Mouse (Mus musculus): Measurements from ENCODE around the gene Capn12.

The Capn12 gene

GRCm38 (mm10) chr7:28917503-28918426 lies 36.5 kb downstream of the Capn12 start:
- TF ChIP-seq NANOG (IDR thresholded peaks at IDR 0.05; ENCODE audit: borderline replicate concordance, low read length) (no peak), POU5F1 (IDR thresholded peaks at IDR 0.05; ENCODE audit: borderline replicate concordance, low read length) (no peak), CTCF (conservative IDR thresholded peaks at IDR 0.05; ENCODE audit: low read length) (no peak)
- no peaks in the 10 kb centered on the region for H3K9me3 ChIP-seq (ENCODE audit: low read length)
- H3K36me3 ChIP-seq (ENCODE audit: insufficient read depth, low read length) = peaks cover 100% of the 10 kb centered on the region
- no peaks in the 10 kb centered on the region for H3K27me3 ChIP-seq (ENCODE audit: insufficient read depth, low read length)
- H3K4me3 ChIP-seq (replicated peaks; ENCODE audit: low read length) = no peak overlapping the region
- H3K4me1 ChIP-seq (replicated peaks; ENCODE audit: low read depth, low read length) = peaks cover 87% of the 10 kb centered on the region

- peaks cover 89% of the 10 kb centered on the region for H3K4me1 ChIP-seq (replicated peaks; ENCODE audit: low read depth, low read length)
- H3K36me3 ChIP-seq (ENCODE audit: insufficient read depth, low read length) = peaks cover 100% of the 10 kb centered on the region
- H3K9me3 ChIP-seq (ENCODE audit: low read length) = no peaks in the 10 kb centered on the region
- no peaks in the 10 kb centered on the region for H3K27me3 ChIP-seq (ENCODE audit: insufficient read depth, low read length)
- TF ChIP-seq POU5F1 (IDR thresholded peaks at IDR 0.05; ENCODE audit: borderline replicate concordance, low read length) (no peak), CTCF (conservative IDR thresholded peaks at IDR 0.05; ENCODE audit: low read length) (no peak), NANOG (IDR thresholded peaks at IDR 0.05; ENCODE audit: borderline replicate concordance, low read length) (no peak)
- H3K4me3 ChIP-seq (replicated peaks; ENCODE audit: low read length) = no peak overlapping the region
Observed at GRCm38 (mm10) chr7:28918540-28918939, 37.3 kb downstream of the Capn12 start.

GRCm38 (mm10) chr7:28919815-28920214 lies 38.6 kb downstream of the Capn12 start:
- H3K4me3 ChIP-seq (replicated peaks; ENCODE audit: low read length) = peak overlapping the region; percentile 53
- no peaks in the 10 kb centered on the region for H3K9me3 ChIP-seq (ENCODE audit: low read length)
- peaks cover 100% of the 10 kb centered on the region for H3K36me3 ChIP-seq (ENCODE audit: insufficient read depth, low read length)
- no peaks in the 10 kb centered on the region for H3K27me3 ChIP-seq (ENCODE audit: insufficient read depth, low read length)
- peaks cover 94% of the 10 kb centered on the region for H3K4me1 ChIP-seq (replicated peaks; ENCODE audit: low read depth, low read length)
- TF ChIP-seq CTCF (conservative IDR thresholded peaks at IDR 0.05; ENCODE audit: low read length) (no peak), POU5F1 (IDR thresholded peaks at IDR 0.05; ENCODE audit: borderline replicate concordance, low read length) (no peak), NANOG (IDR thresholded peaks at IDR 0.05; ENCODE audit: borderline replicate concordance, low read length) (no peak)

- Histone ChIP-seq H3K27me3 (ENCODE audit: insufficient read depth, low read length) (no peaks in the 10 kb centered on the region), H3K4me1 (replicated peaks; ENCODE audit: low read depth, low read length) (peaks cover 94% of the 10 kb centered on the region), H3K4me3 (replicated peaks; ENCODE audit: low read length) (no peak overlapping the region), H3K9me3 (ENCODE audit: low read length) (no peaks in the 10 kb centered on the region), H3K36me3 (ENCODE audit: insufficient read depth, low read length) (peaks cover 99% of the 10 kb centered on the region)
- no peak for TF ChIP-seq CTCF (conservative IDR thresholded peaks at IDR 0.05; ENCODE audit: low read length)
- TF ChIP-seq POU5F1 (IDR thresholded peaks at IDR 0.05; ENCODE audit: borderline replicate concordance, low read length) = no peak
- no peak for TF ChIP-seq NANOG (IDR thresholded peaks at IDR 0.05; ENCODE audit: borderline replicate concordance, low read length)
Observed at GRCm38 (mm10) chr7:28921178-28921577, 40.0 kb downstream of the Capn12 start.

GRCm38 (mm10) chr7:28921722-28922465 lies 40.7 kb downstream of the Capn12 start:
- TF ChIP-seq POU5F1 (IDR thresholded peaks at IDR 0.05; ENCODE audit: borderline replicate concordance, low read length) = no peak
- no peak for TF ChIP-seq NANOG (IDR thresholded peaks at IDR 0.05; ENCODE audit: borderline replicate concordance, low read length)
- no peak for TF ChIP-seq CTCF (conservative IDR thresholded peaks at IDR 0.05; ENCODE audit: low read length)
- Histone ChIP-seq H3K9me3 (ENCODE audit: low read length) (no peaks in the 10 kb centered on the region), H3K4me1 (replicated peaks; ENCODE audit: low read depth, low read length) (peaks cover 100% of the 10 kb centered on the region), H3K4me3 (replicated peaks; ENCODE audit: low read length) (0 out of 2 replicates have a peak overlapping the region, but pooled peaks have one; percentile 3), H3K27me3 (ENCODE audit: insufficient read depth, low read length) (no peaks in the 10 kb centered on the region), H3K36me3 (ENCODE audit: insufficient read depth, low read length) (peaks cover 98% of the 10 kb centered on the region)

GRCm38 (mm10) chr7:28922606-28923005 lies 41.4 kb downstream of the Capn12 start:
- H3K4me1 ChIP-seq (replicated peaks; ENCODE audit: low read depth, low read length) = peaks cover 99% of the 10 kb centered on the region
- TF ChIP-seq POU5F1 (IDR thresholded peaks at IDR 0.05; ENCODE audit: borderline replicate concordance, low read length) (no peak), NANOG (IDR thresholded peaks at IDR 0.05; ENCODE audit: borderline replicate concordance, low read length) (no peak), CTCF (conservative IDR thresholded peaks at IDR 0.05; ENCODE audit: low read length) (no peak)

GRCm38 (mm10) chr7:28923865-28924291 lies 42.7 kb downstream of the Capn12 start:
- H3K36me3 ChIP-seq (ENCODE audit: insufficient read depth, low read length) = peaks cover 94% of the 10 kb centered on the region
- H3K4me3 ChIP-seq (replicated peaks; ENCODE audit: low read length) = peak overlapping the region; percentile 37
- H3K27me3 ChIP-seq (ENCODE audit: insufficient read depth, low read length) = no peaks in the 10 kb centered on the region
- no peaks in the 10 kb centered on the region for H3K9me3 ChIP-seq (ENCODE audit: low read length)
- peaks cover 99% of the 10 kb centered on the region for H3K4me1 ChIP-seq (replicated peaks; ENCODE audit: low read depth, low read length)
- TF ChIP-seq CTCF (conservative IDR thresholded peaks at IDR 0.05; ENCODE audit: low read length) (no peak), POU5F1 (IDR thresholded peaks at IDR 0.05; ENCODE audit: borderline replicate concordance, low read length) (no peak), NANOG (IDR thresholded peaks at IDR 0.05; ENCODE audit: borderline replicate concordance, low read length) (no peak)

More at GRCm38 (mm10) chr7:28922606-28923005, 41.4 kb downstream of the Capn12 start:
- Histone ChIP-seq H3K4me3 (replicated peaks; ENCODE audit: low read length) (0 out of 2 replicates have a peak overlapping the region, but pooled peaks have one; percentile 3), H3K36me3 (ENCODE audit: insufficient read depth, low read length) (peaks cover 94% of the 10 kb centered on the region), H3K27me3 (ENCODE audit: insufficient read depth, low read length) (no peaks in the 10 kb centered on the region), H3K9me3 (ENCODE audit: low read length) (no peaks in the 10 kb centered on the region)

- H3K9me3 ChIP-seq (ENCODE audit: low read length) = no peaks in the 10 kb centered on the region
- H3K27me3 ChIP-seq (ENCODE audit: insufficient read depth, low read length) = no peaks in the 10 kb centered on the region
- TF ChIP-seq POU5F1 (IDR thresholded peaks at IDR 0.05; ENCODE audit: borderline replicate concordance, low read length) = no peak
- no peak for TF ChIP-seq CTCF (conservative IDR thresholded peaks at IDR 0.05; ENCODE audit: low read length)
- TF ChIP-seq NANOG (IDR thresholded peaks at IDR 0.05; ENCODE audit: borderline replicate concordance, low read length) = no peak
- H3K36me3 ChIP-seq (ENCODE audit: insufficient read depth, low read length) = peaks cover 94% of the 10 kb centered on the region
- H3K4me3 ChIP-seq (replicated peaks; ENCODE audit: low read length) = peak overlapping the region; percentile 32
- H3K4me1 ChIP-seq (replicated peaks; ENCODE audit: low read depth, low read length) = peaks cover 99% of the 10 kb centered on the region
Observed at GRCm38 (mm10) chr7:28924802-28925201, 43.6 kb downstream of the Capn12 start.

Data from E14TG2a.4 (cell line).